Mouse (Mus musculus) midbrain, postnatal 0 days (tissue): ENCODE results near the gene Ncor2. TPM values are rescaled to one million over a fixed set of nuclear protein-coding genes. Genes with fewer than 3 reads are reported as not detected.

Experiments
- ATAC-seq: fragments of 200-750 bp; cut with Nextera tagmentation; 2 replicates; pipeline ENCODE4 v1.8.0; 2017; ENCODE audit warnings: moderate number of reproducible peaks, mild to moderate bottlenecking, moderate TSS enrichment, moderate library complexity; ENCODE audit not compliant: low FRiP score
- DNase-seq: peaks from one replicate; pipeline ENCODE4 v3.0.0-alpha.2; 2015; ENCODE audit warnings: low spot score
- H3K27ac ChIP-seq: fragments of 300-500 bp; sonication (generic); 2 replicates; pipeline ENCODE4 v1.5.1; 2014; ENCODE audit warnings: low read depth, mild to moderate bottlenecking, low read length, mixed read lengths
- H3K27me3 ChIP-seq: fragments of 300-500 bp; sonication (generic); 2 replicates; pipeline ENCODE4 v1.6.1; 2014; ENCODE audit warnings: low read length, control low read depth, mixed read lengths; ENCODE audit not compliant: insufficient read depth
- H3K36me3 ChIP-seq: fragments of 300-500 bp; sonication (generic); 2 replicates; pipeline ENCODE4 v1.6.1; 2014; ENCODE audit warnings: low read length, control low read depth, mixed read lengths; ENCODE audit not compliant: insufficient read depth
- H3K4me1 ChIP-seq: fragments of 300-500 bp; sonication (generic); 2 replicates; pipeline ENCODE4 v1.6.1; 2014; ENCODE audit warnings: mild to moderate bottlenecking, control low read depth, antibody characterized with exemption, low read length, mixed read lengths; ENCODE audit not compliant: insufficient read depth
- H3K4me2 ChIP-seq: fragments of 300-500 bp; sonication (generic); 2 replicates; pipeline ENCODE4 v1.6.1; 2014; ENCODE audit warnings: low read depth, mild to moderate bottlenecking, low read length, mixed read lengths; ENCODE audit not compliant: poor library complexity, severe bottlenecking
- H3K4me3 ChIP-seq: fragments of 300-500 bp; sonication (generic); 2 replicates; pipeline ENCODE4 v1.5.1; 2014; ENCODE audit warnings: low read depth, mild to moderate bottlenecking, low read length, moderate library complexity
- H3K9ac ChIP-seq: fragments of 300-500 bp; sonication (generic); replicated peaks from 2 replicates; pipeline ENCODE4 v1.6.1; 2014; ENCODE audit warnings: mild to moderate bottlenecking, low read length, moderate library complexity, mixed read lengths; ENCODE audit not compliant: poor library complexity, severe bottlenecking
- H3K9me3 ChIP-seq: fragments of 300-500 bp; sonication (generic); 2 replicates; pipeline ENCODE4 v1.6.1; 2016; ENCODE audit warnings: low read length, control low read depth
- CTCF ChIP-seq: IDR thresholded peaks from 2 replicates; pipeline ENCODE4 v1.5.1; 2016; ENCODE audit warnings: antibody characterized with exemption, mild to moderate bottlenecking
- WGBS: fragments of 180-500 bp; shearing (Covaris S2); extraction: QIAGEN DNeasy Blood & Tissue Kit; methylation state at CpG from one replicate; pipeline ENCODE4 v1.1.7; 2014; 5-methylcytosine and 5-hydroxymethylcytosine counted together
- polyA plus RNA-seq: library from polyadenylated mRNA; unstranded; fragments of >200 nt; fragmentation: Nextera tagmentation; extraction: Ambion mirVana; gene quantifications from 2 replicates; pipeline ENCODE4 v1.2.1, GENCODE M21; 2015
- total RNA-seq: library from RNA; depleted of rRNA; stranded (reverse); fragments of >200 nt; gene quantifications from 2 replicates; pipeline ENCODE4 v1.2.3, GENCODE M21; 2014; rRNA removed

The Ncor2 gene
- total RNA-seq = 22.8 and 37.8 TPM in 2 replicates
- polyA plus RNA-seq = 15.5 and 17.8 TPM in 2 replicates

- peaks cover 16% of the 10 kb centered on the region for H3K4me1 ChIP-seq
- 0 out of 2 replicates have a peak, but pooled peaks have one; percentile 0 for TF ChIP-seq CTCF
These were observed at the start of gene Ncor2 for GRCm38 (mm10) chr5:125179007-125179734. Ncor2 (minus strand) TSS chr5:125179219.

GRCm38 (mm10) chr5:125227699-125228098 lies 48.7 kb upstream of the Ncor2 start:
- no peak overlapping the region for H3K9ac ChIP-seq
- DNase-seq = no peak
- ATAC-seq = no peak
- 97% methylated on average over 4 of the region's 4 CpGs for WGBS
- peak; percentile 43 for TF ChIP-seq CTCF
- peaks cover 2% of the 10 kb centered on the region; the same call in 1 of the 2 replicates for H3K4me1 ChIP-seq
- no peaks in the 10 kb centered on the region for H3K9me3 ChIP-seq
- no peak overlapping the region for H3K27ac ChIP-seq
- H3K4me2 ChIP-seq = no peak overlapping the region
- H3K4me3 ChIP-seq = no peak overlapping the region
- no peaks in the 10 kb centered on the region for H3K27me3 ChIP-seq
- no peaks in the 10 kb centered on the region for H3K36me3 ChIP-seq

More at GRCm38 (mm10) chr5:125179007-125179734, at the start of gene Ncor2:
- peak within 1 kb of the TSS; percentile 94 for H3K27ac ChIP-seq
- no peaks in the 10 kb centered on the region for H3K36me3 ChIP-seq
- WGBS = 1% methylated on average over 29 of the region's 87 CpGs
- DNase-seq (peak; percentile 93), ATAC-seq (peak; percentile 78)
- H3K9me3 ChIP-seq = no peaks in the 10 kb centered on the region
- H3K4me2 ChIP-seq = peak within 1 kb of the TSS; percentile 84
- H3K27me3 ChIP-seq = no peaks in the 10 kb centered on the region
- H3K4me3 ChIP-seq = peak within 1 kb of the TSS; percentile 91
- H3K9ac ChIP-seq = peak within 1 kb of the TSS; percentile 91

- DNase-seq (peak; percentile 89), ATAC-seq (peak; percentile 64)
- Histone ChIP-seq H3K9me3 (no peaks in the 10 kb centered on the region), H3K36me3 (no peaks in the 10 kb centered on the region), H3K27me3 (no peaks in the 10 kb centered on the region), H3K4me3 (no peak overlapping the region), H3K9ac (no peak overlapping the region), H3K27ac (peak overlapping the region; percentile 26; the same call in 1 of the 2 replicates), H3K4me2 (no peak overlapping the region), H3K4me1 (peaks cover 2% of the 10 kb centered on the region; the same call in 1 of the 2 replicates)
- 41% methylated on average over 12 of the region's 12 CpGs for WGBS
- no peak for TF ChIP-seq CTCF
These were observed 47.2 kb upstream of the Ncor2 start for GRCm38 (mm10) chr5:125226229-125226634.

GRCm38 (mm10) chr5:125224925-125225324 lies 45.9 kb upstream of the Ncor2 start:
- Histone ChIP-seq H3K36me3 (no peaks in the 10 kb centered on the region), H3K9me3 (no peaks in the 10 kb centered on the region), H3K4me3 (no peak overlapping the region), H3K9ac (no peak overlapping the region), H3K27me3 (no peaks in the 10 kb centered on the region), H3K4me1 (peaks cover 2% of the 10 kb centered on the region; the same call in 1 of the 2 replicates), H3K4me2 (no peak overlapping the region), H3K27ac (no peak overlapping the region)
- 44% methylated on average over 3 of the region's 3 CpGs for WGBS
- TF ChIP-seq CTCF = no peak
- DNase-seq = no peak
- no peak for ATAC-seq

- Histone ChIP-seq H3K36me3 (no peaks in the 10 kb centered on the region), H3K4me1 (peaks cover 2% of the 10 kb centered on the region; the same call in 1 of the 2 replicates), H3K4me3 (no peak overlapping the region), H3K27me3 (no peaks in the 10 kb centered on the region), H3K4me2 (no peak overlapping the region), H3K9ac (no peak overlapping the region), H3K27ac (no peak overlapping the region), H3K9me3 (no peaks in the 10 kb centered on the region)
- WGBS = 44% methylated on average over 5 of the region's 5 CpGs
- no peak for DNase-seq
- no peak for TF ChIP-seq CTCF
- ATAC-seq = no peak
These were observed 44.9 kb upstream of the Ncor2 start for GRCm38 (mm10) chr5:125223961-125224360.

GRCm38 (mm10) chr5:125222706-125223105 lies 43.7 kb upstream of the Ncor2 start:
- Histone ChIP-seq H3K9ac (no peak overlapping the region), H3K9me3 (no peaks in the 10 kb centered on the region), H3K27me3 (no peaks in the 10 kb centered on the region), H3K4me1 (peaks cover 2% of the 10 kb centered on the region; the same call in 1 of the 2 replicates), H3K4me3 (no peak overlapping the region), H3K4me2 (no peak overlapping the region), H3K36me3 (no peaks in the 10 kb centered on the region), H3K27ac (no peak overlapping the region)
- no peak for TF ChIP-seq CTCF
- ATAC-seq (no peak), DNase-seq (peak; percentile 74)
- WGBS = 62% methylated on average over 6 of the region's 6 CpGs
